Mouse (Mus musculus): Measurements from ENCODE around the gene Cybrd1. TPM values are rescaled to one million over a fixed set of nuclear protein-coding genes. Genes with fewer than 3 reads are reported as not detected.

Cybrd1 gene
- 1 to 10 TPM; 1.5 to 1.7 TPM for total RNA-seq (2021)

- intact Hi-C loops (cut with DNase I), result no loop called here
- no peak for DNase-seq (ENCODE audit: low spot score in 2 of 2)
Measured at GRCm38 (mm10) chr2:71117797-71118708, at the start of gene Cybrd1. Gene Cybrd1 (plus strand): TSS chr2:71117923.

DNA sequence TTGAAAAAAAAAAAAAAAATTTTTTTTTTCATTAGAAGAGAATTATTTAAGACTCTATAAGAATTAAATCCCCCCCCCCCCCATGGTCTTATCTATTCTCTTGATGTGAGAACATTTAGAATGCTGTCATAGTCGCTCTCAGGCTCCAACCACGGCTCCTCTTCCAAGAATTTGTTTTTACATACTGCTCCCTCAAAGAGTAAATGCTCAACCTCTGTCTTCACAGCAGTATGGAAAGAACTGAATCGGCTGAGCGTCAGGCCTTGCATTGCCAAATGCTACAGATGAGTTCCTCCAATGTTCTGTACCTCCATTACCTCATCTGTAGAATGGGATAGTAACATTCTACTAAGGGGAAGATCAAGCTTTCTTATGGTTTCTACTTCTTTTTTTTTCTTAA, 46.1 kb upstream of the Cybrd1 start:
- intact Hi-C loops (cut with DNase I), result no loop called here
- no peak for DNase-seq (ENCODE audit: low spot score in 2 of 2)

- intact Hi-C loops (cut with DNase I), result no loop called here
- DNase-seq (ENCODE audit: low spot score in 2 of 2), result no peak
Measured at GRCm38 (mm10) chr2:71073330-71073729, 44.4 kb upstream of the Cybrd1 start.

DNA sequence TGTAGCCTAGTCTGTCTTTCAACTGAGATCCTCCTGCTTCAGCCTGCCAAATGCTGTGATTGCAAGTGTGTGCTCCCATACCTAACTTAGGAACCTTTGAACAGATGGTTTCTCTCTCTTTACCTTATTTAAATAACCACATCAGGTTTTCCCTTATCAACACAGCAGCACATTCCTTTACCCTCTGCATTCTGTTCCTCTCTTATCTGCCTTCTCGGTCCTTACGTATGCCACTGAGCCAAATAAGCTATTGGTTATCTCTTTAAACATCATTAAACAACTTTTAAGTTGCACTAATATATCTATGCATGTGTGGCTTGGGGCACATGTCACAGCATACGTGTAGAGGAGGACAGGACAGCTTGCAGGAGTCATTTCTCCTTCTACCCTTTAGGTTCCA, 43.9 kb upstream of the Cybrd1 start:
- intact Hi-C loops (cut with DNase I), result no loop called here
- no peak for DNase-seq (ENCODE audit: low spot score in 2 of 2)

DNA sequence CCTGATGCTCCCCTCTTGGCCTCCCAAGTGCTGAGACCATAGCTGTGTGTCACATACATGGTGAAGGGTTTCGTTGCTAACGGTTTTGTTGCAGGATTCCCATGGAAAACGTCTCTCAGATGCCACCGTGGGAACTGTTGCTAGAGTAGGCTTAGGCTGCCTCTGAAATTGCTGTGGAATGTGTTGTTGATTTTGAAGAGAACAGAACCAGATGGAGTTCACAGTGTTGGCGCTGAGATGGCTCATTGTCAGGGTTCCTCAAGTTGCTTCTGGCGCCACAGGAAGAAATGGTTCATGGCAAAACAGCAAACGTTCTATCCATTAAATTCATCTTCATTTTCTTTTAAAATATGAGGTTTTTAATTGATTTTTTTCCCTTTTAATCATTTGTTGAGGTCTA, 35.3 kb upstream of the Cybrd1 start:
- intact Hi-C loops (cut with DNase I), result no loop called here
- peak in 1 of 2 experiments; percentile 9 for DNase-seq (ENCODE audit: low spot score in 2 of 2)

GRCm38 (mm10) chr2:71083454-71084193, 34.1 kb upstream of the Cybrd1 start:
- DNase-seq (ENCODE audit: low spot score in 2 of 2), result no peak
- intact Hi-C loops (cut with DNase I), result no loop called here

GRCm38 (mm10) chr2:71089766-71090165, 28.0 kb upstream of the Cybrd1 start:
- intact Hi-C loops (cut with DNase I), result no loop called here
- DNase-seq (ENCODE audit: low spot score in 2 of 2), result no peak

DNA sequence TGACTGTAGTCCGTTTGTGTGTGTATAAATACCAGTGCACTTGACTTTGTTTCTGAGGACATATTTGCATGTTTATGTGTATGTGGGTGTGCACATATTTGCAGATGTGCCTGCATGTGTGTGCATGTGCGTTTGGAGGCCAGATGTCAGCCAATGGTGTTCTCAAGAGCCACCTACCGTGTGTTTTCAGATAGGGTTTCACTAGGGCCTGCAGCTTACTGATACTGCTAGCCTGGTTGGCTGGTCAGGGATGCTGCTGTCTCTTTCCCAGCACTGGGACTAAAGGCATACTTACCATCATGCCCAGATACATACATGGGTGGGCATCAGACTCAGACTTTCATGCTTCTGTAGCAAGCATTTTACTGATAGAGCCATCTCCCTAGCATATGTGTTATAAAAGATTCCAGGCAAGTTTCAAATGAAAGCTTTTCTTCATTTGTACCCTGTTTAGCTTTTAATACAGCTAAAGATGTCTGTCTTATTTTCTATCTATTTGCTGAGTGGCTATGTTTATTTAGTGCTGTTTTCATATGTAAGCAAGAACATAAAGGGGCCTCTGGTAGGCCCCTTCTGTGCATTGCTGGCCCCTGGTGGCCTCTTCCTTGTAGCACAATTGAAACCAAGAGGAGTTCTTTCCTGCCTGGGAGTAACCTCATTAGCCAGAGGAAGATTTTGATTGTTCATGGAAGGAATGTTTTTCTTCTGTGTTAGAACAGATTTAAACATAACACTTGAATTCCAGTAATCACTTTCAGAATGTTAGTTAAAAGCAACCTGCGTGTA, 26.9 kb upstream of the Cybrd1 start:
- no peak for DNase-seq (ENCODE audit: low spot score in 2 of 2)
- intact Hi-C loops (cut with DNase I), result no loop called here

- intact Hi-C loops (cut with DNase I), result no loop called here
- DNase-seq (ENCODE audit: low spot score in 2 of 2), result no peak
Measured at GRCm38 (mm10) chr2:71096170-71096569, 21.6 kb upstream of the Cybrd1 start.

DNA sequence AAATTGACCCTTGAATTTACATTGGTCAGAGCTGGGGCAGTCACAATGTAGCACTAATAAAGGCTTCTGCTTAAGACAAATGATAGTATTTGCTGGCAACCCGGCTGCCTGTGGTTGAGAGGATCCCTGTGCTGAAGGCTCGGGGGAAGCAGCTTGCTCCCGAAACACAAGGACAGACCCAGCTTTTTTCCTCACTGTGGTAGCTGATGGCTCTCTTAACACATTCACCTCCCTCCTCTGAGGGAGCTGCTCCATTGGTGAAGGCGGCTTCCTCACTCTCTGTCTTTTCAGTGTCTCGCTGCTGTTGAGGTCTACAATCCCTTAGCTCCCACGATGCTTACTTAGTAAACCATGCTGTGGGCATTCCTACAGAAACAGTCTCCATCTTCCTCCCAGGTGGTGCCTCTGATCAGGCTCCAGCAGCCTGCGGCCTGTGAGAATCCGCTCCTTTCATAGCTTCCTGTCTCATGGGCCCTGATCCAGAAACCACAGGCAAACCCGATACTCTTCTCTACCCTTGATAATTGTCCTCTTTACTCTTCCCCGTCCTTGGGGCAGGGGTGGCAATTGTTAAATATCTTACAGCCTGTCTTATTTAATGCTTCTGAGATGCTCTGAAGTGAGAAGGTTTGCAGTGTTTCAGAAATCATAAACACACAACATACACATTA, 15.0 kb upstream of the Cybrd1 start:
- intact Hi-C loops (cut with DNase I), result no loop called here
- DNase-seq (ENCODE audit: low spot score in 2 of 2), result no peak

- intact Hi-C loops (cut with DNase I), result no loop called here
- no peak for DNase-seq (ENCODE audit: low spot score in 2 of 2)
Measured at GRCm38 (mm10) chr2:71103292-71103680, 14.4 kb upstream of the Cybrd1 start.

DNA sequence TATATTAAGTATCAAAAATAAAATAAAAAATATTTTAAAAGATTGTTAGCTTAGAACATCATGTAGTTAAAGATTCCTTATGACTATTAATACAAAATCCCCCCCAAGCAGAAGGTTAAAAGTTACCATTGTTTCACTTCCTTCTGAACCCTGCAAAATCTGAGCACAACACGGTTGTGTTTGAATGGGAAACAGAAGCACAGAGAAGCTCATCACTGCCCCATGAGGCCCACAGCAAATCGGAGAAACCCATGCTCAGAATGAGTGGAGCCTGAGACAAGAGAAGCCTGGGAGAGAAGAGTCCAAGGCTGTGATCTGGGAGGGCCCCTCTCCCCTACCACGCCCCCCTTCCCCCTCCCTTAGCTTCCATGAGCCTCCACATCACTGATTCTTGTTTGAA, 13.0 kb upstream of the Cybrd1 start:
- intact Hi-C loops (cut with DNase I), result no loop called here
- no peak for DNase-seq (ENCODE audit: low spot score in 2 of 2)

DNA sequence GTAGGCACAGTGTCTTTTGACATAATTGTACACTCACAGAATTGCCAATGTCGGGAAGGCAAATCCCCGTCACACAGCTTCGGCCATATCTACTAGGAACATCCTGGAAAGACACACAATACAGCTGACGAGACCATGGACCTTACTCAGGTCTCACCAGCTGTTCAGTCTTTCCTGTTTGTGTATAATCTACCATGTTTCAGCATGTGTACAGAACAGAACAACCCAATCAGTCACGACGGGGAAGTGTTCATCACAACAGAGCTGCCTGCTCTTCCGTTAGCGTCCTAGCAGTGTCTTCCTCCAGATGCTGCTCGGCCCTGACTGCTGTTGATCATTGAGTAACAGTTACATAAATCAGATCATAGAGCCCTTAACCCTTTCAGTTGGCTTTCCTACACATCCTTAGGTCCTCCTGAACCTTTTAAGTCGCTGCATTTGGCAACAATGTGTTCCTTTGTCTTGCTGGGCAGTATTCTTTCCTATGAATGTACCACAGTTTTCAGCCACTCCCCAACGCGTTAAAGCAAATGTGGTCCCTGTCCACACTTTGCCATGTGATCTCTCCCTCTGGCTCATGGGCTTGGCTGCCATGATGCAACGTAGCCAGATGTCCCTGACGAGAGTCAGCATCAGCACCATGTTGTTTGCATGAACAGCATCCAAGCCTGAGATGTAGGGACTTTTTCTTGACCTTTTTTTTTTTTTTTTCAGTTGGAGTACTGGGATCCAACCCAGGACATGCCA, 12.1 kb upstream of the Cybrd1 start:
- intact Hi-C loops (cut with DNase I), result no loop called here
- no peak for DNase-seq (ENCODE audit: low spot score in 2 of 2)

DNA sequence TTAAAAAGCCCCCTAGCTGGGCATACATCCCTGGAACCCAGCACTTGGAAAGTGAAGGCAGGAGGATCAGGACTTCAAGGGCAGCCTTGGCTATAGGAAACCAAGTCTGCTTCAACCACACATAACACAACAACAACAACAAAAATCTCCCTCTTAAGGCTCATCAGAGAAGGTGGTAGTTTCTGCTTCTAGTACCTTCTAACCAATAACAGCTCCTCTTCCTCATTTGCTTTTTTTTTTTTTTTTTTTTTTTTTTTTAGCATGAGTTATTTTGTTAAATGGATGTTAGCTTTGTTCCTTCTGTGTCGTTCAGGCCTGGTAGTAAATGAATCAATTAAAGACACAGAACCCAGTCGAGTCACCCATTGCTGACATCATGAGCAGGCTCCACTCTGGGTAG, 10.5 kb upstream of the Cybrd1 start:
- intact Hi-C loops (cut with DNase I), result no loop called here
- no peak for DNase-seq (ENCODE audit: low spot score in 2 of 2)

- intact Hi-C loops (cut with DNase I), result no loop called here
- no peak for DNase-seq (ENCODE audit: low spot score in 2 of 2)
Measured at GRCm38 (mm10) chr2:71108541-71108940, 9.2 kb upstream of the Cybrd1 start.

DNA sequence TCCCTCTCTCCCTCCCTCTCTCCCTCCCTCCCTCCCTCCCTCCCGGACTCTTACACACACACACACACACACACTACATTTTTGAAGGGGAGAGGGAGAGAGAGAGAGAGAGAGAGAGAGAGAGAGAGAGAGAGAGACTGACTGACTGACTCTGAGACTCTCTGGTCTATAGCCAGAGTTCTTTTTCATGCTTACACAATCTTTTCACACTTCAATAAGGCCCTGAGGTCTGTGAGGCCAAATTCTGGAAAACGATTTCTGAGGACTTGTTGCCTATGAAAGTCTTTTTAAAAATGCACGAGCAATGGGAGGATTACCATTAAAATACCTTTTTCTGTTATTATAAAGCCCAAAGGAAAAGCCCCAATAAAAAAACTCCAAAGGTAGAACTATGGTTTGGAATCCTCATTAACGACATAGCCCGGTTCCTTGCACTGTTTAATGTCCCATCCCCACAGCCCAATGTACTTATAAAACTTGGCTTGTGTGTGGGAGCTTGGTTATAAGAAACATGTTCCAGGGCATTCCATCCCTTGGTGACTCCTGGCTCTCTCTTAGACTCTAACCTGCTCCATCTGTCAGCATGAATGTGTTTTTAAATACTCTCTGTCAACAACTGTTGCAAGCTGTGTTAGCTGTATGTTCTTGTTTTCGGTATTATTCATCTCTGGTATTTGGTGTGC, 4.1 kb upstream of the Cybrd1 start:
- intact Hi-C loops (cut with DNase I), result no loop called here

GRCm38 (mm10) chr2:71116151-71116550, 1.6 kb upstream of the Cybrd1 start:
- intact Hi-C loops (cut with DNase I), result no loop called here
- DNase-seq (ENCODE audit: low spot score in 2 of 2), result no peak

More for the DNA sequence above, 4.1 kb upstream of the Cybrd1 start:
- no peak for DNase-seq (ENCODE audit: low spot score in 2 of 2)

GRCm38 (mm10) chr2:71120844-71121243, 3.1 kb downstream of the Cybrd1 start:
- intact Hi-C loops (cut with DNase I), result no loop called here
- DNase-seq (ENCODE audit: low spot score in 2 of 2), result peak; percentile 33 to 49

Data from left cerebral cortex, postnatal 36 days (tissue).